Mouse (Mus musculus): ENCODE measurements around the gene Med27.

Gene Med27

GRCm38 (mm10) chr2:29391996-29392395 lies 45.4 kb downstream of the Med27 start:
- DNase-seq (ENCODE audit: low read depth, low spot score) = no peak

- DNase-seq (ENCODE audit: low read depth, low spot score) = no peak
These were observed 53.6 kb downstream of the Med27 start for GRCm38 (mm10) chr2:29400234-29400633.

GRCm38 (mm10) chr2:29400812-29401211 lies 54.2 kb downstream of the Med27 start:
- DNase-seq (ENCODE audit: low read depth, low spot score) = no peak

GRCm38 (mm10) chr2:29401868-29402267 lies 55.2 kb downstream of the Med27 start:
- no peak for DNase-seq (ENCODE audit: low read depth, low spot score)

- no peak for DNase-seq (ENCODE audit: low read depth, low spot score)
These were observed 56.0 kb downstream of the Med27 start for GRCm38 (mm10) chr2:29402550-29403076.

- no peak for DNase-seq (ENCODE audit: low read depth, low spot score)
These were observed 57.3 kb downstream of the Med27 start for GRCm38 (mm10) chr2:29403799-29404530.

- DNase-seq (ENCODE audit: low read depth, low spot score) = no peak
These were observed 58.3 kb downstream of the Med27 start for GRCm38 (mm10) chr2:29404931-29405330.

- no peak for DNase-seq (ENCODE audit: low read depth, low spot score)
These were observed 59.2 kb downstream of the Med27 start for GRCm38 (mm10) chr2:29405848-29406247.

GRCm38 (mm10) chr2:29407350-29407749 lies 60.7 kb downstream of the Med27 start:
- no peak for DNase-seq (ENCODE audit: low read depth, low spot score)

- no peak for DNase-seq (ENCODE audit: low read depth, low spot score)
These were observed 61.1 kb downstream of the Med27 start for GRCm38 (mm10) chr2:29407764-29408163.

- DNase-seq (ENCODE audit: low read depth, low spot score) = no peak
These were observed 64.3 kb downstream of the Med27 start for GRCm38 (mm10) chr2:29410884-29411283.

GRCm38 (mm10) chr2:29412458-29412857 lies 65.8 kb downstream of the Med27 start:
- no peak for DNase-seq (ENCODE audit: low read depth, low spot score)

- DNase-seq (ENCODE audit: low read depth, low spot score) = no peak
These were observed 66.8 kb downstream of the Med27 start for GRCm38 (mm10) chr2:29413259-29413993.

- DNase-seq (ENCODE audit: low read depth, low spot score) = no peak
These were observed 68.3 kb downstream of the Med27 start for GRCm38 (mm10) chr2:29414852-29415473.

- no peak for DNase-seq (ENCODE audit: low read depth, low spot score)
These were observed 71.9 kb downstream of the Med27 start for GRCm38 (mm10) chr2:29418498-29418897.

GRCm38 (mm10) chr2:29419434-29419833 lies 72.8 kb downstream of the Med27 start:
- DNase-seq (ENCODE audit: low read depth, low spot score) = no peak

- no peak for DNase-seq (ENCODE audit: low read depth, low spot score)
These were observed 73.3 kb downstream of the Med27 start for GRCm38 (mm10) chr2:29419946-29420345.

GRCm38 (mm10) chr2:29422126-29422840 lies 75.7 kb downstream of the Med27 start:
- DNase-seq (ENCODE audit: low read depth, low spot score) = no peak

- no peak for DNase-seq (ENCODE audit: low read depth, low spot score)
These were observed 76.4 kb downstream of the Med27 start for GRCm38 (mm10) chr2:29423059-29423458.

- DNase-seq (ENCODE audit: low read depth, low spot score) = no peak
These were observed 78.8 kb downstream of the Med27 start for GRCm38 (mm10) chr2:29425386-29425785.

- DNase-seq (ENCODE audit: low read depth, low spot score) = no peak
These were observed 80.1 kb downstream of the Med27 start for GRCm38 (mm10) chr2:29426684-29427083.

GRCm38 (mm10) chr2:29432565-29432964 lies 85.9 kb downstream of the Med27 start:
- no peak for DNase-seq (ENCODE audit: low read depth, low spot score)
